Mouse (Mus musculus) kidney, embryonic 15.5 days (tissue): Measurements from ENCODE around the gene Maip1. TPM values are rescaled to one million over a fixed set of nuclear protein-coding genes. Genes with fewer than 3 reads are reported as not detected.

Source experiments
- ATAC-seq: fragments of 200-750 bp; cut with Nextera tagmentation; replicated peaks from 2 replicates; pipeline ENCODE4 v1.8.0; 2017; ENCODE audit warnings: moderate TSS enrichment; ENCODE audit not compliant: low FRiP score
- H3K27ac ChIP-seq: fragments of 300-500 bp; sonication (generic); 2 replicates; pipeline ENCODE4 v1.5.1; 2015; ENCODE audit warnings: mild to moderate bottlenecking, inconsistent platforms
- H3K27me3 ChIP-seq: fragments of 300-500 bp; sonication (generic); 2 replicates; pipeline ENCODE4 v1.6.1; 2015; ENCODE audit warnings: inconsistent platforms
- H3K36me3 ChIP-seq: fragments of 300-500 bp; sonication (generic); 2 replicates; pipeline ENCODE4 v1.6.1; 2015; ENCODE audit warnings: inconsistent platforms
- H3K4me1 ChIP-seq: fragments of 300-500 bp; sonication (generic); 2 replicates; pipeline ENCODE4 v1.6.1; 2015; ENCODE audit warnings: inconsistent platforms
- H3K4me2 ChIP-seq: fragments of 300-500 bp; sonication (generic); 2 replicates; pipeline ENCODE4 v1.6.1; 2015; ENCODE audit warnings: moderate library complexity, mild to moderate bottlenecking, inconsistent platforms
- H3K4me3 ChIP-seq: fragments of 300-500 bp; sonication (generic); replicated peaks from 2 replicates; pipeline ENCODE4 v1.5.1; 2015; ENCODE audit warnings: mild to moderate bottlenecking, inconsistent platforms
- H3K9ac ChIP-seq: fragments of 300-500 bp; sonication (generic); 2 replicates; pipeline ENCODE4 v1.6.1; 2015; ENCODE audit warnings: mild to moderate bottlenecking, inconsistent platforms
- H3K9me3 ChIP-seq: fragments of 300-500 bp; sonication (generic); replicated peaks from 2 replicates; pipeline ENCODE4 v1.6.1; 2016; ENCODE audit warnings: inconsistent platforms
- WGBS: fragments of 180-500 bp; shearing (Covaris S2); methylation state at CpG from one replicate; pipeline ENCODE4 v1.1.7; 2015; ENCODE audit warnings: mixed read lengths; 5-methylcytosine and 5-hydroxymethylcytosine counted together
- polyA plus RNA-seq: library from polyadenylated mRNA; unstranded; fragments of >200 nt; fragmentation: Nextera tagmentation; extraction: Ambion mirVana; gene quantifications from 2 replicates; pipeline ENCODE4 v1.2.1, GENCODE M21; 2015

Maip1 gene
- polyA plus RNA-seq, 1 experiment from 2014 or later, result 20.4 TPM

GRCm38 (mm10) chr1:57433141-57433540 is 27.0 kb downstream of the Maip1 start:
- Histone ChIP-seq H3K27ac (no peak overlapping the region), H3K9me3 (no peaks in the 10 kb centered on the region), H3K4me2 (no peak overlapping the region), H3K9ac (no peak overlapping the region), H3K4me3 (no peak overlapping the region), H3K27me3 (0 out of 2 replicates have a peak, but pooled peaks cover under 1% of the 10 kb centered on the region), H3K36me3 (no peaks in the 10 kb centered on the region), H3K4me1 (peaks cover 33% of the 10 kb centered on the region)
- ATAC-seq, result no peak
- WGBS, result 90% methylated on average over 7 of the region's 7 CpGs

DNA sequence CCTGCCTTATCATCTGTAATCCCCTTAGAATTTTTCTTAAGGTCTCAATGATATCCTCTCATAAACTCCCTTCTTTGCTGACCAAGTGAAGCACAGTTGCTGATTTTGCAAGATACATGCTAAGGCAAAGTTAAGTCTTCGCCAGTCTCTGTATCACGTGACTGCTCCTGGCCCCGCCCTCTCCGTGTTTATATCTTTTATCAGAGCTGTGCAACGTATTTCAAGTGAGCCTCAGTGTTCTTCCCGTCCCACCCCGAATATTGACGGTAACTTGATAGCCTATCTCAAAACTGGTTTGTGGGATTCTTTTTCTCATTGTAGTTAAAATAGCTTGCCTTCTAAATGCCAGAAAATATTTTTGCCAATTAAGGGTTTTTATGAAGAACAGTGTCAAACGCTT is 30.3 kb downstream of the Maip1 start:
- 51% methylated on average over 9 of the region's 9 CpGs for WGBS
- Histone ChIP-seq H3K27me3 (no peaks in the 10 kb centered on the region), H3K27ac (peak overlapping the region; percentile 77), H3K36me3 (no peaks in the 10 kb centered on the region), H3K4me1 (peaks cover 28% of the 10 kb centered on the region), H3K9me3 (no peaks in the 10 kb centered on the region), H3K4me3 (peak overlapping the region; percentile 23), H3K4me2 (peak overlapping the region; percentile 52), H3K9ac (no peak overlapping the region)
- ATAC-seq, result 0 out of 2 replicates have a peak, but pooled peaks have one; percentile 52

GRCm38 (mm10) chr1:57436954-57437353 is 30.8 kb downstream of the Maip1 start:
- Histone ChIP-seq H3K9ac (no peak overlapping the region), H3K27ac (peak overlapping the region; percentile 77), H3K9me3 (no peaks in the 10 kb centered on the region), H3K4me3 (peak overlapping the region; percentile 23), H3K4me2 (peak overlapping the region; percentile 52), H3K27me3 (no peaks in the 10 kb centered on the region), H3K36me3 (no peaks in the 10 kb centered on the region), H3K4me1 (peaks cover 28% of the 10 kb centered on the region)
- no peak for ATAC-seq
- WGBS, result 24% methylated on average over 9 of the region's 9 CpGs

DNA sequence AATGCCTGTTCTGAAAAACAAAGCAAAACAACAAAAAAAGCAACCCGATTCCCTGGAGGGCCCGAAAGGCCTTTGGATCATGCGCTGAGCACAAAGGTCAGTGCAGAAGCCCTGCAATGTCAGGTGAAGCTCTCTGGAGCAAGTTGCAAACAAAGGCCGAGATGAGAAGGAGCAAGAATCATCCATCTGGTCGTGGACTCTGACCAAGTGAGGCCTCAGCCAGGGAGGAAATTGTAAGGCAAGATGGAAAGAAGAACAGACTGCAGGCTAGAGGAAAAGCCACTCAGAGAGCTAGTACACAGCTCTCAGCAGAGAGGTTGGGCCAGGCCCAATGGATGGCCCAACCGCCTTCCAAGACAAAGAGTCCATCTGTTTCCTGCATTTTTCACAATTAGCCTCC is 32.9 kb downstream of the Maip1 start:
- 80% methylated on average over 6 of the region's 6 CpGs for WGBS
- Histone ChIP-seq H3K9ac (no peak overlapping the region), H3K4me3 (no peak overlapping the region), H3K27me3 (no peaks in the 10 kb centered on the region), H3K36me3 (no peaks in the 10 kb centered on the region), H3K4me1 (peaks cover 28% of the 10 kb centered on the region), H3K9me3 (no peaks in the 10 kb centered on the region), H3K4me2 (no peak overlapping the region), H3K27ac (no peak overlapping the region)
- no peak for ATAC-seq

DNA sequence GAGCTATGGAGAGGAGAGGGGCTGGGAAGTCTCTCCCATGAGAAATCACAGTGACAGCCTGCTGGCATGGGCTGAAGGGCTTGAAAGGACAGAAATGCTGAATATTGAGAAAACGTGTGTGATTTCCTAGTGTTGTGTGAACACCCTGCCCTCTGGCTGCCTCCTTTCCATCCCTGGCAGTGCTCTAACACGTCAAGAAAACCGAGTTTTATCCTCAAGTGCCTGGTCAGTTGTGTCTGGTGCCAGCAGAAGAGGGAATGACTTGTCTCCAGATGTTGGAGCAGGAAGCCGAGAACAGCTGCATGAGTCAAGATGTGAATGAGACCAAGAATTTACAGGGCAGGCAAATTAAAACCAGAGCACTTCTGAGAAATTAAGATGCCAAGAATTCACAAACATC is 34.6 kb downstream of the Maip1 start:
- no peak overlapping the region for H3K4me2 ChIP-seq
- H3K4me3 ChIP-seq, result no peak overlapping the region
- no peaks in the 10 kb centered on the region for H3K36me3 ChIP-seq
- no peaks in the 10 kb centered on the region for H3K27me3 ChIP-seq
- no peak for ATAC-seq
- H3K27ac ChIP-seq, result no peak overlapping the region
- H3K9ac ChIP-seq, result no peak overlapping the region
- no peaks in the 10 kb centered on the region for H3K9me3 ChIP-seq
- 65% methylated on average over 4 of the region's 4 CpGs for WGBS
- peaks cover 33% of the 10 kb centered on the region for H3K4me1 ChIP-seq

DNA sequence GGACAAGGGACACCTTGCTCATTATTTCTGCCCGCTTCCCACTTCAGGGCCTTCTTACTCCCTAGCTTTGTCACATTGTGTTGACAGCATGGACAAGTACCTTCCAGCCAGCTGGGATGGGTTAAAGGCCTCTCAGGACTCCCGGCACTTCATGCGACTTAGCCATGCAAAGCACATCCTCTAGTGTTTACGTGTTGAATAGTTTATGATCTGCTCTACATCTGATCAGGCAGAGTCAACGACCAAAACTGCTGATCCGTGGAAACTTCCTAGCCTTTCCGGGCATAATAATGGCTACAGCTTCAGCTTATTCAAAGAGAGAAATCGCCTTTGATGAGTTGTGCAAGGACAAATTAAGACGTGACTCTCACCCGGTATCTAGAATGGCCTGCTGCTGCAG is 39.6 kb downstream of the Maip1 start:
- Histone ChIP-seq H3K27me3 (no peaks in the 10 kb centered on the region), H3K9ac (no peak overlapping the region), H3K4me2 (no peak overlapping the region), H3K36me3 (no peaks in the 10 kb centered on the region), H3K27ac (no peak overlapping the region), H3K4me3 (no peak overlapping the region), H3K4me1 (peaks cover 14% of the 10 kb centered on the region), H3K9me3 (no peaks in the 10 kb centered on the region)
- 34% methylated on average over 10 of the region's 10 CpGs for WGBS
- peak; percentile 79 for ATAC-seq

GRCm38 (mm10) chr1:57450241-57450640 is 44.1 kb downstream of the Maip1 start:
- H3K9me3 ChIP-seq, result no peaks in the 10 kb centered on the region
- H3K27ac ChIP-seq, result no peak overlapping the region
- ATAC-seq, result no peak
- 91% methylated on average over 1 of the region's 1 CpGs for WGBS
- H3K27me3 ChIP-seq, result no peaks in the 10 kb centered on the region
- no peak overlapping the region for H3K4me2 ChIP-seq
- no peaks in the 10 kb centered on the region for H3K36me3 ChIP-seq
- no peak overlapping the region for H3K9ac ChIP-seq
- H3K4me1 ChIP-seq, result peaks cover 12% of the 10 kb centered on the region
- no peak overlapping the region for H3K4me3 ChIP-seq

DNA sequence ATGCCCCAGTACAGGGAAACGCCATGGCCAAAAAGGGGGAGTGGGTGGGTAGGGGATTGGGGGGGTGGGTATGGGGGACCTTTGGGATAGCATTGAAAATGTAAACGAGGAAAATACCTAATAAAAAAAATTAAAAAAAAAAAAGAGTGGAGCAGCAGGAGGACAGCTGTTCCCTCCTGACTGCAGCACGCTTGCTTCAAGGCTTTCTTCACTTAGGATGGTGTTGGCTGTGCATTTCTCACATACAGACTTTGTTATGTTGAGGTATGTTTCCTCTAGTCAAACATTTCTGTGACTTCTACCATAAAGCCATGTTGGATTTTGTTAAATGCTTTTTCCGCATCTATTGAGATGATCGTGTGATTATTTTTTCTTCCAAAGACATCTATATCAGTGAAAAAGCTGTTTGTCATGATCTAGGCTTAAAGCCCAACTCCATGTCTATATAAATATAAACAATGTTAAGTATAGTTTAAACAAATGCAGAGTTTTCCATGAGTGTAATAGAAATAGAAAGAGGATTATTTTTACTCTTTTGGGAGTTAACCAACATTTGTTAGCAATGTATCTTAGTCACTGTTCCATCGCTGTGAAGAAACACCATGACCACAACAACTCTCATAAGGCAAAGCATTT is 54.3 kb downstream of the Maip1 start:
- ATAC-seq, result no peak
- H3K4me2 ChIP-seq, result no peak overlapping the region
- H3K9me3 ChIP-seq, result no peaks in the 10 kb centered on the region
- H3K9ac ChIP-seq, result no peak overlapping the region
- H3K36me3 ChIP-seq, result no peaks in the 10 kb centered on the region
- no peaks in the 10 kb centered on the region for H3K27me3 ChIP-seq
- 89% methylated on average over 6 of the region's 6 CpGs for WGBS
- H3K27ac ChIP-seq, result no peak overlapping the region
- no peak overlapping the region for H3K4me3 ChIP-seq
- H3K4me1 ChIP-seq, result no peaks in the 10 kb centered on the region

Other genes with a start within 250 kb of the Maip1 start
- 12.9 and 13.7 TPM in 2 replicates for gene 1700066M21Rik, start 28.7 kb upstream of the Maip1 start, polyA plus RNA-seq
- gene Tyw5, start 773 bp downstream of the Maip1 start, polyA plus RNA-seq, result 30.5 and 34.4 TPM in 2 replicates